Mouse (Mus musculus) liver, embryonic 14.5 days (tissue): ENCODE results near the gene Cuedc1.

Experiments used
- CTCF ChIP-seq: IDR thresholded peaks from 2 replicates; pipeline ENCODE4 v1.5.1; 2016; ENCODE audit warnings: antibody characterized with exemption, low read depth, control low read depth
- EP300 ChIP-seq: IDR thresholded peaks from 2 replicates; pipeline ENCODE4 v1.6.1; 2016; ENCODE audit warnings: antibody characterized with exemption, low read depth

DNA sequence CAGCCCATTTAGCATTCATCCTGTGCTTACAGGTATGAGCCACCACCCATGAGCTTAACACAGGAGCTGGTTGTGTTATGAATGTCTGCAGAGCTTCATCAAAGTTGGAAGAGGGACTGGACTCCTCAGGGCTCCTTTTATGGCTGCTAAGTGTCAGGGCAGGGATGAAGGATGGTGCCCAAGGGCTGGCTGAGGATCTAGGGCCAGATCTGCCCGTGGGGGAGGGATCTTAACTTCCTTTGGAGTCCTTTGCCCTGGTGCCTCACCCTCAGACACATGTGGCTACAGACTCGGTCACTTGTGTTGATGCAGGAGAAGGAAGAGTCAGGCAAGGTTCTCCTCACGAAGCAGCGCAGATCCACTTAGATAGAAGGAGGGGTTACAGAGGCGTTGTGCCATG is 62.5 kb downstream of the Cuedc1 start:
- TF ChIP-seq CTCF (no peak), EP300 (no peak)
